Mouse (Mus musculus) liver, embryonic 15.5 days (tissue): ENCODE measurements at regions not wholly inside any gene's neighbourhood (a gene's known extent, or its start where the extent isn't known, plus 50 kb on each side); places are given as distances from the start of the nearest gene placed in this dataset.

Experiments
- ATAC-seq: fragments of 200-750 bp; cut with Nextera tagmentation; 2 replicates; pipeline ENCODE4 v1.8.0; 2017; ENCODE audit warnings: moderate number of reproducible peaks, mild to moderate bottlenecking, moderate library complexity; ENCODE audit not compliant: insufficient read depth
- H3K27ac ChIP-seq: fragments of 300-500 bp; sonication (generic); replicated peaks from 2 replicates; pipeline ENCODE4 v1.5.1; 2015; ENCODE audit warnings: mild to moderate bottlenecking, inconsistent platforms
- H3K27me3 ChIP-seq: fragments of 300-500 bp; sonication (generic); 2 replicates; pipeline ENCODE4 v1.6.1; 2015; ENCODE audit warnings: mild to moderate bottlenecking, inconsistent platforms
- H3K36me3 ChIP-seq: fragments of 300-500 bp; sonication (generic); replicated peaks from 2 replicates; pipeline ENCODE4 v1.6.1; 2015; ENCODE audit warnings: moderate library complexity, mild to moderate bottlenecking, inconsistent platforms
- H3K4me1 ChIP-seq: fragments of 300-500 bp; sonication (generic); replicated peaks from 2 replicates; pipeline ENCODE4 v1.6.1; 2015; ENCODE audit warnings: inconsistent platforms
- H3K4me2 ChIP-seq: fragments of 300-500 bp; sonication (generic); 2 replicates; pipeline ENCODE4 v1.6.1; 2015; ENCODE audit warnings: moderate library complexity, mild to moderate bottlenecking, inconsistent platforms
- H3K4me3 ChIP-seq: fragments of 300-500 bp; sonication (generic); replicated peaks from 2 replicates; pipeline ENCODE4 v1.5.1; 2015; ENCODE audit warnings: mild to moderate bottlenecking, inconsistent platforms
- H3K9ac ChIP-seq: fragments of 300-500 bp; sonication (generic); 2 replicates; pipeline ENCODE4 v1.6.1; 2015; ENCODE audit warnings: moderate library complexity, mild to moderate bottlenecking, inconsistent platforms
- H3K9me3 ChIP-seq: fragments of 300-500 bp; sonication (generic); replicated peaks from 2 replicates; pipeline ENCODE4 v1.6.1; 2016; ENCODE audit warnings: inconsistent platforms
- WGBS: fragments of 180-500 bp; shearing (Covaris S2); methylation state at CpG from one replicate; pipeline ENCODE4 v1.1.7; 2015; ENCODE audit warnings: mixed read lengths; ENCODE audit not compliant: insufficient replicate concordance; 5-methylcytosine and 5-hydroxymethylcytosine counted together

- H3K4me1 ChIP-seq = no peaks in the 10 kb centered on the region
Observed at GRCm38 (mm10) chr14:99734200-99734567, 435.7 kb downstream of the Klf5 start.

GRCm38 (mm10) chr14:99743625-99744297 is 445.3 kb downstream of the Klf5 start:
- Histone ChIP-seq H3K36me3 (no peaks in the 10 kb centered on the region), H3K4me1 (no peaks in the 10 kb centered on the region), H3K27ac (no peak overlapping the region), H3K9ac (no peak overlapping the region), H3K4me2 (no peak overlapping the region), H3K4me3 (no peak overlapping the region), H3K9me3 (no peaks in the 10 kb centered on the region), H3K27me3 (no peaks in the 10 kb centered on the region)
- no peak for ATAC-seq
- WGBS = 64% methylated on average over 17 of the region's 17 CpGs

More at GRCm38 (mm10) chr14:99734200-99734567, 435.7 kb downstream of the Klf5 start:
- Histone ChIP-seq H3K27me3 (no peaks in the 10 kb centered on the region), H3K27ac (no peak overlapping the region), H3K36me3 (no peaks in the 10 kb centered on the region), H3K9ac (no peak overlapping the region), H3K4me3 (no peak overlapping the region), H3K9me3 (no peaks in the 10 kb centered on the region), H3K4me2 (no peak overlapping the region)
- no peak for ATAC-seq
- WGBS = 73% methylated on average over 7 of the region's 7 CpGs

DNA sequence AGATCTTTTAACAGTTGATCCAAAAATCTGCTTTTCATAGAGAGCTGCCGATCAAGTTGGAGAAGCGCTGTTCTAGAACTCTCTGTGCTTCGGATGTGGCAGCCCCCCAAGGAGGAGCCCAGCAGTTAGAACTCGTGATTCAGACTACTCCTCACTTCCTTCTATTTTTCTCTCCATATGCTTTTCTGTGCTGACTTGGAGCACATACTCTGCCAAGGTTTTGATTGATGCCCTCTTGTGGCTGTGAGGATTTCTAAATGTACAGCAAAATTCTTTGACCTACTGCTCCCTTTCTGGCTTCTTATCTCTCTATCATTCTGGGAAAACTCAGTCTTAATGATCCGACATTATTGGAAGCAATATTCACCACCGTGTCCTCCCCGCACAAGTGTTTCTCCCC is 446.7 kb downstream of the Klf5 start:
- Histone ChIP-seq H3K36me3 (no peaks in the 10 kb centered on the region), H3K27ac (no peak overlapping the region)
- 63% methylated on average over 7 of the region's 7 CpGs for WGBS

GRCm38 (mm10) chr14:99748166-99748565 is 449.7 kb downstream of the Klf5 start:
- Histone ChIP-seq H3K4me1 (no peaks in the 10 kb centered on the region), H3K4me3 (no peak overlapping the region), H3K4me2 (no peak overlapping the region), H3K9me3 (no peaks in the 10 kb centered on the region), H3K27ac (no peak overlapping the region), H3K36me3 (no peaks in the 10 kb centered on the region), H3K9ac (no peak overlapping the region), H3K27me3 (no peaks in the 10 kb centered on the region)
- whole genome bisulfite sequencing = 75% methylated on average over 17 of the region's 17 CpGs
- ATAC-seq = no peak

More for the DNA sequence above, 446.7 kb downstream of the Klf5 start:
- Histone ChIP-seq H3K9me3 (no peaks in the 10 kb centered on the region), H3K4me1 (no peaks in the 10 kb centered on the region), H3K4me2 (no peak overlapping the region), H3K27me3 (no peaks in the 10 kb centered on the region), H3K4me3 (no peak overlapping the region), H3K9ac (no peak overlapping the region)
- no peak for ATAC-seq

- Histone ChIP-seq H3K4me2 (no peak overlapping the region), H3K4me3 (no peak overlapping the region), H3K9me3 (no peaks in the 10 kb centered on the region), H3K36me3 (no peaks in the 10 kb centered on the region), H3K27ac (no peak overlapping the region), H3K4me1 (no peaks in the 10 kb centered on the region), H3K9ac (no peak overlapping the region), H3K27me3 (no peaks in the 10 kb centered on the region)
- 56% methylated on average over 12 of the region's 12 CpGs for WGBS
- no peak for ATAC-seq
Observed at GRCm38 (mm10) chr14:99749308-99750305, 451.1 kb downstream of the Klf5 start.

GRCm38 (mm10) chr14:99758045-99758444 is 459.6 kb downstream of the Klf5 start:
- H3K27me3 ChIP-seq = no peaks in the 10 kb centered on the region
- H3K27ac ChIP-seq = no peak overlapping the region
- no peaks in the 10 kb centered on the region for H3K9me3 ChIP-seq
- no peak overlapping the region for H3K9ac ChIP-seq
- H3K4me2 ChIP-seq = no peak overlapping the region
- H3K4me1 ChIP-seq = no peaks in the 10 kb centered on the region
- H3K4me3 ChIP-seq = no peak overlapping the region
- H3K36me3 ChIP-seq = no peaks in the 10 kb centered on the region
- ATAC-seq = no peak
- 52% methylated on average over 5 of the region's 5 CpGs for WGBS

- Histone ChIP-seq H3K9me3 (no peaks in the 10 kb centered on the region), H3K4me1 (no peaks in the 10 kb centered on the region), H3K4me3 (no peak overlapping the region), H3K36me3 (no peaks in the 10 kb centered on the region), H3K27ac (no peak overlapping the region), H3K27me3 (no peaks in the 10 kb centered on the region), H3K4me2 (no peak overlapping the region), H3K9ac (no peak overlapping the region)
- 45% methylated on average over 3 of the region's 3 CpGs for WGBS
- no peak for ATAC-seq
Observed at GRCm38 (mm10) chr14:99763336-99763735, 464.8 kb downstream of the Klf5 start.

DNA sequence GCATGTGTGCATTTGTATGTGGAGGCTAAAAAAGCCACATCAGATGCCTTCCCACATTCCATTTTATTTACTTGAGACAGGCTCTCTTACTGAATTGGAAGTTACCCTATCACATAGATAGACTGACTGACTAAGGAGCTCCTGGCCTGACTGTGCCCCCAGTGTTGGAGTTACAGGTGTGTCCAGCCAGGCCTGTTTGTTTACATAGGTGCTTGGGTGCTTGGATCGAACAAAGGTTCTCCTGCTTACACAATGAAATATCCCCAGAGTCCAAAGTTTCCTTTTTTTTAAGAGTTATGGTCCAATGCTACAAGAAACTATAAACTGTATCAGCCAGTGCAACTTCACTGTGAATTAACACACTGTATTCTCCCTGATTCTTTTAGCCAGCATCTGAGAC is 472.5 kb downstream of the Klf5 start:
- Histone ChIP-seq H3K36me3 (no peaks in the 10 kb centered on the region), H3K9ac (no peak overlapping the region), H3K27ac (no peak overlapping the region), H3K4me1 (no peaks in the 10 kb centered on the region), H3K4me2 (no peak overlapping the region), H3K4me3 (no peak overlapping the region), H3K27me3 (no peaks in the 10 kb centered on the region), H3K9me3 (no peaks in the 10 kb centered on the region)
- WGBS = 57% methylated on average over 1 of the region's 1 CpGs
- no peak for ATAC-seq

DNA sequence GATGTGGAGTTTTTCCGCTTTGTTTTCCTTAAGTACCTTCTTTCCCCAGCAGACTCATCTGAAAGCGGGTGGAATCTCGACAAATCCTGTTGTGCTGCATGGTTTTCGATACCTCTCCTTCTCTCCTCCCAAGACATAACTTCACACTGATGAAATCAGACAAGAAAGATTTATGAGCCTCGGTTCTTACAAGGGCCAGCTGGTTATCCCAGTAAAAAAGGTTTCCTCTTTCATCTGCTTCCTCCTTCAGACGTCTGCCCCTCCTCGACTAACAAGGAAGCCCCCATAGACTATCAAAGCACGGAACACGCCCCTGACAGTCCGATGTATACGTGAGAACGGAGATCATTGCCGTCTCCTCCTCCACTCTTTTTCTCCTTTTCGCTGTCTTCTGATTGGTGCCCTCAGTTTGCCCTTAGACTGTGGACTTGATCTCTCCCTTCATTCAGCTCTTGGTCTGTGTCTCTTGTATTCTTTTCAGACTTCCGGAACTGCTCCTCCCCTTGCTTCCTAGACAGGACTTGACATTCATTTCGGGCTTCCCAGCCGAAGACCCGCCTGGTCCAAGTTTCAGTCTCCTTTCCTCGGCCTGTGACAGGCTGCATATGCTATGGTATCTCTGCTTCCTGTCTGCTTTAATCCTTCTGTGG is 474.4 kb downstream of the Klf5 start:
- H3K9ac ChIP-seq = no peak overlapping the region

GRCm38 (mm10) chr14:99778477-99778876 is 480.0 kb downstream of the Klf5 start:
- no peak overlapping the region for H3K4me3 ChIP-seq
- no peaks in the 10 kb centered on the region for H3K9me3 ChIP-seq
- no peak overlapping the region for H3K9ac ChIP-seq
- H3K27me3 ChIP-seq = no peaks in the 10 kb centered on the region
- no peak for ATAC-seq
- H3K4me2 ChIP-seq = no peak overlapping the region
- H3K27ac ChIP-seq = no peak overlapping the region
- no peaks in the 10 kb centered on the region for H3K4me1 ChIP-seq
- no peaks in the 10 kb centered on the region for H3K36me3 ChIP-seq
- 64% methylated on average over 8 of the region's 8 CpGs for WGBS

More for the DNA sequence above, 474.4 kb downstream of the Klf5 start:
- H3K9me3 ChIP-seq = no peaks in the 10 kb centered on the region
- H3K4me1 ChIP-seq = no peaks in the 10 kb centered on the region
- no peak overlapping the region for H3K4me2 ChIP-seq
- no peaks in the 10 kb centered on the region for H3K36me3 ChIP-seq
- H3K27ac ChIP-seq = no peak overlapping the region
- 35% methylated on average over 19 of the region's 19 CpGs for WGBS
- no peak for ATAC-seq
- no peaks in the 10 kb centered on the region for H3K27me3 ChIP-seq
- H3K4me3 ChIP-seq = no peak overlapping the region

DNA sequence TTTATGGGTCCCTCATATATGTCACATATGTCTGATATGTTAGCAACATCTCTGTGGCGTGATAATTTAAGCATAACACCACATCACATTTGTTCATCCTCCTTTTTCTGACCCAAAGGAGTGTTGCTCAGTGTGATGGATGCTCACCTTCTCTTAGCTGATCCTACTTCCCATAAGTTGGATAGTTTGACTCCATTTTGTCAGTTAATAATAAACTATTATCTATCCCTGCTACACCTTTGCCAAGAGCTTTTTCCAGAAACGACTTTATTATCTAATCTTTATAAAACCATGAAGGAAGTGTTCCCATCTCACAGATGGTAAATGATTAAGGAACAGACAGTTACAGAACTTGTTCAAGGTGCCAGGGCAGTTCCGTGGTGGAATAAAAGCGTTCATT is 480.5 kb downstream of the Klf5 start:
- Histone ChIP-seq H3K9me3 (no peaks in the 10 kb centered on the region), H3K27me3 (no peaks in the 10 kb centered on the region), H3K4me3 (no peak overlapping the region), H3K36me3 (no peaks in the 10 kb centered on the region), H3K4me1 (no peaks in the 10 kb centered on the region), H3K27ac (no peak overlapping the region), H3K4me2 (no peak overlapping the region), H3K9ac (no peak overlapping the region)
- WGBS = 48% methylated on average over 4 of the region's 4 CpGs
- no peak for ATAC-seq
